Mouse (Mus musculus): ENCODE measurements around the gene Ccm2l.

- TF ChIP-seq CTCF (IDR thresholded peaks at IDR 0.05; ENCODE audit: borderline replicate concordance, extremely low read depth, insufficient read depth, insufficient read length) = peak; percentile 71
- no peak for TF ChIP-seq POLR2A (IDR thresholded peaks at IDR 0.05; ENCODE audit: borderline replicate concordance, extremely low read depth, insufficient read depth, insufficient read length, poor library complexity, severe bottlenecking)
These were observed 17.8 kb upstream of the Ccm2l start for GRCm38 (mm10) chr2:153047828-153048465.

All from brain, embryonic 14.5 days (tissue).